Mouse (Mus musculus) layer of hippocampus, postnatal 14 days (tissue): ENCODE results near the gene Selenbp1. TPM values are rescaled to one million over a fixed set of nuclear protein-coding genes. Genes with fewer than 3 reads are reported as not detected.
"Not testable (repeated sequence)": the region's sequence is repeated elsewhere in the genome, so short reads cannot be mapped to it uniquely, and the experiment has no call there.

Experiments used
- DNase-seq, 2 experiments: peaks; one replicate each; pipeline ENCODE4 v3.0.0; 2021 to 2022; ENCODE audit warnings: low spot score in 2 of 2, mixed read lengths in 1 of 2
- total RNA-seq, 2 experiments: library from RNA; stranded (reverse); gene quantifications; 2 replicates each; pipeline ENCODE4 v1.2.3; 2021

Selenbp1 gene
- total RNA-seq, 2 experiments from 2014 or later = 7.2 to 7.6 TPM

DNA sequence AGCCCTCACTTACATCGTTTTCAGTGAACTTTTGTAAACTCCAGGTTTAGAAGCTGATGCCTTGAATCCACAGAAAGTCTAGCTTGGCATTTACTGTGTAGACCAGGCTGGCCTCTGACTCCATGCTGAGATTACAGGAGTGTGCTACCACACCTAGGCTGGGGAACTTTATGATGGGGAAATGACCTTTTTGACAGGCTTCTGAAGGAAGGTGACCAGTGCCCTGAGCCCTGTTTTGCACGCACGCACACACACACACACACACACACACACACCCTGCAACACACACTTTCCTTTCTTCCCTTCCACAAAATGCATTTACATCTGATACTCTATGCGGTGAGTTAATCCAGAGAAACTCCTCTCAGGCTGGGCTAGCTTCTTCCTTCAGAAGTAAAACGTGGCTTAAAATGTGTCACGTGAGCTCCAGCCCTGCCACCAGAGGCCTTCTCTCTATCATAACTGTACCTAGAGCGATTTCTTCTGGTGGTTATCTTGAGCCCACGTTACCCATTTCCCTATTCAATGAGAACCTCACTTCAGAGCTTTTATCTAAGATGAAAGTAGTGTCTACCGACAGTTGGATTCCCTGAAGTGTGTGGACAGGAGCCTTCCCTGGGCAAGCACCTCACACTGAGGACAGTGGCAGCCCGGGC is 1.3 kb upstream of the Selenbp1 start:
- not testable (repeated sequence) for DNase-seq

DNA sequence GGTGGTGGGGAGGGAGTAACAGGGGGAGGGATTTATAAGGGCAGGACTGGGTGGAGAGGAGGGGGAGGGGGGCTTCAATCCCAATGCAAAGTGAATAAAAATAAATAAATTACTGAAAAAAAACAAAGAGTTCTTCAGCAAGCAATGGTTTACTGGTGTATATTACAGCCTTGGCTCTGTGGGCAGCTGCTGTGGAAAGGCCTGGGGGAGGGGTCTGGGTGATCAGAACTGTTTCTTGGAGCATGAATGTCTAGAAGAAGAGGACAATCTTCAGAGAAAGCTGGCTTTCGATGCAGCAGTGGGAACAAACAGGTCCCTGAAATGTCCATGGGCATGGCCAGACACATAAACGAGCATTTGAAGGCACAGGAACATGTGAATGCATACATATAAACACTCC is 577 bp upstream of the Selenbp1 start:
- not testable (repeated sequence) for DNase-seq

DNA sequence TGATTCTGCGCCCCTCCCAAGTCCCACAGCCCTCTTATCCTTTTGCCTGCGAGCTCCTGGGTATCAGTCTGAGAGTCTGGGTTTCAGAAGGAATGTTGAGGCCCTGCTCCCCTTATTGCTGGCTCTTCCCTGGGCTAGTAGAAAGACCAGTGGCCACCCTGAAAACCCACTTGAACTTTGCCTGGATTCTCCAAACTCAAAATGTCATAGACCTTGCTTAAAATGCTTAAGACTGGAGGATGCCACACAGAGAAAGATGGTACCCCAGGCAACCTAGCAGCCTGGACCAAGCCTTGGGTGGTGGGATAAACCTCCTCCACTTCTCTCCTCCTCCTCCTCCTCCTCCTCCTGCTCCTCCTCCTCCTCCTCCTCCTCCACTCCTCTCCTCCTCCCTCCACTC is 748 bp downstream of the Selenbp1 start:
- DNase-seq = not testable (repeated sequence)

DNA sequence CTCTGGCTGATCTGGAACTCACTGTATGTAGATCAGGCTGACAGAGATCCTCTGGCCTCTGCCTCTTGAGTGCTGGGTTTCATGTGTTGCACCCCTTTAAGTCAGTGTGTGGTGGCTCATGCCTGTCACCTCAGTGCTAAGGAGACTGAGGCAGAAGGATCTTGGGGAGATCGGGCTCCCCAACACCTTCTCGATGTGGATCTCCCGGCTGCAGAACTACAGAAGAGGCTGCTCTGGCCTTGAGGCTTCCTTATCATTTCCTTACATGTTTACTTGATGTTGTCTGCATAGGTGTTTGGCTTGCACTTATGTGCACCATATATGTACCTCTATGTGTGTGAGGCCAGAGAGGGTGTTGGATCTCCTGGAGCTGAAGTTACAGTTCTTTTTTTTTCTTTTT is 1.7 kb downstream of the Selenbp1 start:
- not testable (repeated sequence) for DNase-seq

DNA sequence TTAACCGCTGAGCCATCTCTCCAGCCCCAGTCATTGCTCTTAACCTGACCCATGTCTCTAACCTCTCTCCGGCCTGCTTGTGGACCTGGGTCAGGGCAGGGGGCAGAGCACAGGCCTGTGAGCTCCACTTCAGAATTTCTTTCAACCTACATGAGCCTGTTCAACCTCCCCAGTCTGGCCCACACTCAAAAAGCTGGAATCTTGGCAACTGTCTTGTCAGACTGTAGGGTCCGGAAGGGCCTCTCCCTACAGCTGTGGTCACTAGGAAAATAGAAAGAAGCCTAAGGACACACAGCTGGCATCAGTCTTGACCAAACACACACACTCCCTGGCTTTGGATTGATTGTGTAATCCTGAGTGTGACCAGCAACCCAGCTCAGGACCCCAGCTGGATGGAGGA is 2.5 kb downstream of the Selenbp1 start:
- not testable (repeated sequence) for DNase-seq

DNA sequence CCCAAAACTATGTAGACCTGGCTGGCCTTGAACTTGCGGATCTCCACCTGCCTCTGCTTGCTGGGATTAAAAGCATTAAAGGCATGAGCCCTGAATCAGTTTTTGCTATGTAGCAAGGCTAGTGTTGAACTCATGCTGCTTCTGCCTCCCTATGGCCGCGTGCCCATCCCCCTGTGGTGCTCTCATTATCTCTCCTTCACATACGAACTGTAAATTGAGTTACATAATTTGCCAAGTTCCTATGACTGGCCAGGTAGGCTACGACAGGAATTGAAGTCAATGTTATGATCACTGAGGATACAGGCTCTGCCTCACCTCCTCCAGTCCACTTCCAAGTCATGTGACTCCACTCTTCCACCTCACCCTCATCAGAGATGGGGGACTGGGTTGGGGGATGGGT is 3.3 kb downstream of the Selenbp1 start:
- not testable (repeated sequence) for DNase-seq

DNA sequence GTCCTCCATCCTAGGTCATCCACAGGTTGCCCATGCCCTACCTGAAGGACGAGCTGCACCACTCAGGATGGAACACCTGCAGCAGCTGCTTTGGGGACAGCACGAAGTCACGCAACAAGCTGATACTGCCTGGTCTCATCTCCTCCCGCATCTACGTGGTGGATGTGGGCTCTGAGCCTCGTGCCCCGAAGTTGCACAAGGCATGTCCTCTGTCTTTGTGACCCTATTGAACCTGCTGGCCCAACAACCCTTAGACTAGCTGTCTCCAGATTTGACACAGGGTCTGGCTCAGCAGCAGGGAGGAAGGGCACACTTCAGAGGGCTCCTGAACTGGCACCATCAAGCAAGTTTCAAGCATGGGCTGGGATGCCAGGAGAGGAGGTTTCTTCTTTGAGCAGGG is 4.3 kb downstream of the Selenbp1 start:
- not testable (repeated sequence) for DNase-seq

DNA sequence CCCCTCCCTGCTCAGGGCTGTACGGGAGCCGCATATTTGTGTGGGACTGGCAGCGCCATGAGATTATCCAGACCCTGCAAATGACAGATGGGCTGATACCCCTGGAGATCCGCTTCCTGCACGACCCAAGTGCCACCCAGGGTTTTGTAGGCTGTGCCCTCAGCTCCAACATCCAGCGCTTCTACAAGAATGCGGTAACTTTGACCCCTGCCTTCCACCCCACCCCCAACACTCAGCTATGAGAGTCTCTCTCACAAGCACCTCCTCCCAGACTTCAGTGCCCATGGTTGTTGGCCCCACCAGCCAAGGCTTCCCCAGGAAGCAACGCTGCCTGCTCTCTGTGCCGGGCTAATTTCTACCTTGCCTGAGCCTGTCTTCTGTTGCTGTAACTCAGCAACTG is 7.2 kb downstream of the Selenbp1 start:
- DNase-seq = not testable (repeated sequence)

DNA sequence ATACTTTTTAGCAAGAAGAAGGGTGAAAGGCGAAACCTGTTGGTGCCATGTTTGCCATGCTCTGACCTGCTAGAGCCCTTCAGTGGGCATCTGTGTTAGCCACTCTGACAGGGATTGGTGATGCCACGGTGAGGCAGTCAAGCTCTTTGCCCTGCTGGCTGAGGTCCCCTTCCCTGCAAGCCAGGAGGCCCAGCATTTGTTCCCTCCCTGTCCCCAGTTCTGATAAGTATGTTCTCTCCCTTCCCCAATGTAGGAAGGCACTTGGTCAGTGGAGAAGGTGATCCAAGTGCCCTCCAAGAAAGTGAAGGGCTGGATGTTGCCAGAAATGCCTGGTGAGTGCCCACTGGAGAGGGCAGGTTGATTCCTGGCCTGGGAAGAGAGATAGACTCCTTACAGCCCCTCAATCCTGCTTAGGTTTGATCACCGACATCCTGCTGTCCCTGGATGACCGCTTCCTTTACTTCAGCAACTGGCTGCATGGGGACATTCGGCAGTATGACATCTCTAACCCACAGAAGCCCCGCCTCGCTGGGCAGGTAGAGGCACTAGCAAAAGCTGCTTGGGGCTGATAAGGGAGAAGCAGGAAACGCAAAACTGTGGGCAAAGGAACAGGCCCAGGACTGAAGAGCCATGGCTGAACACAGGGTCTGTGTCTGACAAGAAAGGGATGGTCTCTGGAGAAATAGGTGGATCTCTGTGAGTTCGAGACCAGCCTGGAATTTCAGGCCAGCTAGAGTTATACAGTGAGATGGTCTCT is 9.5 kb downstream of the Selenbp1 start:
- DNase-seq = not testable (repeated sequence)

DNA sequence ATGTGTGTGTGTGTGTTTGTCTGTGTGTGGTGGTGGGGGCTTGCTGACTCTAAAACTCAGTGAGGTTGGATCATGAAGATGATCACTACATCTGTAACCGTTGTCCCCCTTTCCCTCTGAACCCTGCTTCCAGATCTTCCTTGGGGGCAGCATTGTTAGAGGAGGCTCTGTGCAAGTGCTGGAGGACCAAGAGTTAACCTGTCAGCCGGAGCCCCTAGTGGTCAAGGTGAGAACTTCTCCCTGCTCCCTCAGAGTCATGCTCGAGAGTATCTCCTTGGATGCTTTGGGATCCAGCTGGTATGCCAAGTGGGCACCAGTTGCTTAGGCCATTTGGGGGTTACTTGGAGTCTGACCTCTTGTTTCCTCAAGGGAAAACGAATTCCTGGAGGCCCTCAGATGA is 10.8 kb downstream of the Selenbp1 start:
- DNase-seq = not testable (repeated sequence)

DNA sequence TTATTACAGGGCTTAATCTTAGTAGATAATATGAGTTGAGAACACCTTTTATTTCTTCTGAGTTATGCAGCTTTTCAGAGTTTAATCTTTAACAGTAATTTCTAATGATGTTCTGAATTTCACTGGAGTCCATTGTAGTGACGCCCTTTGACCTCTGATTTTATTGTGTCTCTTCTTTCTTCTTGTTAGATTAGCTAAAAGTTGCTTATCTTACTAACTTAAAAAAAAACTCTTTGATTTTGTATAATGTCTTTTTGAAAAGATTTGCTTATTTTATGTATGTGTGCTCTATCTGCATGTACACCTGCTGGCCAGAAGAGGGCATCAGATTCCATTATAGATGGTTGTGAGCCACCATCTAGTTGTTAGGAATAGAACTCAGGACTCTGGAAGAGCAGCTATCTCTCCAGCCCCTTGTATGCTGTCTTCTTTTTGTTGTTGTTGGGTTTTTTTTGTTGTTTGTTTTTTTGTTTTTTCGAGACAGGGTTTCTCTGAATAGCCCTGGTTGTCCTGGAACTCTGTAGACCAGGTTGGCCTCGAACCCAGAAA is 15.3 kb downstream of the Selenbp1 start:
- DNase-seq = no peak

DNA sequence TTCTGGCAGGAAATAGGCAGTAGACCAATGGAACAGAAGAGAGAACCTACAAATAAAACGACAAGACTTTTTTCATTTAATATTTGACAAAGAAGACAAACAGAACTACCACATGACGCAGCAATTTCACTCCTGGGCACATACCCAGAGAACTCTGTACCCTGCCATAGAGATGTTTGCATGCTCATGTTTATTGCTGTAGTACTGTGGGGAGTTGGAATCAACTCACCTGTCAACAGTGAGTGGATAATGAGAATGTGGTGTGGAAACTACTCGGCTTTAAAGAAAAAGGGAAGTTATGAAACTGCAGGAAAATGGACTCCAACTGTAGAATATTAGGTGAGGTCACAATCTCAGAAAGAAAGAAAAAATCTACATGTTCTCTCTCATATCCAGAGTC is 16.8 kb downstream of the Selenbp1 start:
- DNase-seq = no peak

DNA sequence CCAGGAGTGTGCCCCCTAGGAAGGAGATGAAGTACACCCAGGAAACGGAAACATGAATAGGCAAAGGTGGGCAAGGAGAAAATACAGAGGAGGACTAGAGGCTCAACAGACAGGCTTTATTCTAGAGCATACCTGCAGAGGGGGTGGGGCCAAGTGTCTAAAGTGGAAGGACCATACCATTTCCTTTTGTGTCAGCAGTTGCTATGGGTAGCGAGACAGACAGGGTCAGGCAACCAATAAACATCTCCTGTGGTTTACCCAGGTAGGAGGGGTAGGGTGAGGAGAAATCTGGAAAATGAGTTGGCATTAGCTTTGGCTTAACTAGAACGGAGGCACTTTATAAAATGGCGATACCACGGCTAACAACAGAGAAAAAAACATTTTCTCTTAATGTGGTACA is 19.9 kb downstream of the Selenbp1 start:
- no peak for DNase-seq

DNA sequence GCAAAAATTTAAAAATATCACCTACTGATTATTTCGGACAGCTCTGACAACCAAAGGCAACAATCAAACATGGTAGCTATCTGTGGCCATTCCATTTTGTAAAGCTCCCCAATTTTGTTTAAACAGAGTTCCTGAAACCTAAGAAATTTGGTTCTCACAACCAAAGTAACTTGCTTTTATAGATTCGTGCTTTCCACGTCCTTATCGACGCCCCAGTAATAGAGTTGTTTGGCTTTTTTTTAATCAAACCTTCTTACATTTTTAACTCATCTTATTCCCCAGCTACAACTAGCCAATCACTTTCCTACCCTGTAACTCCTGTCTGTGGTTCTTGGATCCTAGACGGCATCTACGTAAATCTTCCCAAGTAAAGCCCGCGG is 20.5 kb downstream of the Selenbp1 start:
- DNase-seq = no peak

DNA sequence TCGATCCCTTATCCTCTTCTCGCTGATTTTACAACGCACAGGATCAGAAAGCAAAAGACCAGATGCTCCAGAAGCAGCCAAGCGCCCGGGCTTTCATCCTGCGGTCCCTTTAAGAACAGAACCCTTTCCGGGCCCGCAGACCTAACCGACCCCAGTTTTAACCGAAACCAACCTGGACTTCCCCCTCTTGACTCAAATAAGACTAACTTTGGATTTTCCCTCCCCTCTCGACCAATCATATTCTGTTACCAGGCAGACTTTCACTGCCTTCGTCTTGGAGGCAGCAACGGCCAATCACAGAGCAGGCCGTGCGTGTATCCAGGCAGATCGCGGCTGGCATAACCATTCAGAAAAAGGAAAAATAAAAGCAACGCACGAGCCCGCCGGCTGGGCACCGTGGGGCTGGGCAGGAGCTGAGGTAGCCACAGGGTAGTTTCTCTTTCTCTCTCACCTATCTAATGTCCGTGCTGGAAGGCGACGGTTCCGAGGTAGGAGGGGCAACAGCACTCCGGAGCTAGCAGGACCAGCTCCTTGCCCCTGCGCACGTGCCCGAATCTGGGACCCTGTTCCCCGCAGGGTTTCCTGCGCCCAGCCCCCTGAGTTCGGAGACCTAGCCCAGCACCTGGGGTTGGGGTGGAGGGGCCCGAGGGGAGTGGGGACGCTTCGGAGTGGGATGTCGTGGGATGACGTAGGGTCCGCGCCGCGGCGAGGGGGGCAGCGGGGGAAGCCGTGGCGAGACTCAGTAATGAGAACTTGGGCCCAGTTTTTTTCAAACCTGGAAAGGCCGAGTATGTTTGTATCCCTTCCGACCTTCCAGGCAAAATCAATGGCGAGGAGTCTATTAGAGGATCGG is 21.1 kb downstream of the Selenbp1 start, which contains the start of gene Rfx5:
TSS of gene Rfx5 (plus strand) at position 312 of the 853 bp plus-strand sequence.
- DNase-seq = peak; percentile 91 to 97

DNA sequence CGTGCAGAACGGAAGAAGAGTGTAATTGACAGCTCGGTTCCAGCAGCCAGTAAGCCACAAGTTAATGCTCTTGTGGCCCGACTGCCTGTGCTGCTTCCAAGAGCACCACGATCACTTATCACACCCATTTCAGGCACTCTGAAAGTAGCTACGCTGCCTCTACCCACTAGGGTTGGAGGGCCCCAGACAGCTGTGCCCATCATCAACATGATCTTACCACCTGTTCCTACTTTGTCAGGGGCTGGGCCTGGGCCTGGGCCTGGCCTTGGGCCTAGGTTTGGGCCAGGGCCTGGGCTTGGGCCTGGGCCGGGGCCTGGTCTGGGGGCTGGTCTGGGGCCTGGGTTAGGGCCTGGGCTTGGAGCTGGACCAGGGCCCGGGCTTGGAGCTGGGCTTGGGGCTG is 25.4 kb downstream of the Selenbp1 start:
- DNase-seq = no peak

DNA sequence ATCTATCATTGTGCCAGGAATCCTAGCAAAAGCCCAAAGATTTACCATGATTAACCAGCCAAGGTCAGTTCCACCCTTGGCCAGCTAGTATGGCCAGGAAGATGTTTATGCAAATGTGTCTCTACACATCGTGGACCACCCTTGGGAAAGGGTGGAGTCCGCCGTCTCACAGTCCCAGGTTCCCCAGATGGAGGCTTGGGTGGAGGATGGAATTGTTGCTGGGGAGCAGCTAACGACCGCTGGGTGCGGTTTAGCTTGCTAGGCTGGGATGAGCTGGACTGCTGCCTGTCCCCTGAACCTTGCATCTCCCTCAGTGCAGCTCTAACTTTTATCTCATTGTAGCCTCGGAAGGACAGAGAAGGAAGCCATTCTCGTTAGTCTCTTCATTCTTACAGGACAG is 27.0 kb downstream of the Selenbp1 start:
- DNase-seq = no peak

DNA sequence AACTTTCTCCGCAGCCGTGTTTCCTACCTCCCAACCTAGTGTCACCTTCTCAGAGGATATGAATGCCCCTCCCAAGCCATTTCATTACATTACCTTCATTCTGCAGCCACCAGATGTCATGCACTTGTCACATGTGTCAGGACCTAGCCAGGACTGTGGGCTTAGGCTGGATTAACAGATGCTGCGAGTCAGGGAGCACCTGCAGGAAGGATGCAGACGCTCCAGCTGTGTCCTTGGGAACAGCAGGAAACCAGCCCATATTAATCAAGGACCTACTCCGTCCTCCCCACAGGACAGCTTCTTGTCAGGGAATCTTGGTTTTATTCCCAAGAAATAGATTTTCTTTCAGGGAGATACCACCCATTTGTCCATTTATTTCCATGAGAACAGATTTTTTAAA is 27.5 kb downstream of the Selenbp1 start:
- no peak for DNase-seq

DNA sequence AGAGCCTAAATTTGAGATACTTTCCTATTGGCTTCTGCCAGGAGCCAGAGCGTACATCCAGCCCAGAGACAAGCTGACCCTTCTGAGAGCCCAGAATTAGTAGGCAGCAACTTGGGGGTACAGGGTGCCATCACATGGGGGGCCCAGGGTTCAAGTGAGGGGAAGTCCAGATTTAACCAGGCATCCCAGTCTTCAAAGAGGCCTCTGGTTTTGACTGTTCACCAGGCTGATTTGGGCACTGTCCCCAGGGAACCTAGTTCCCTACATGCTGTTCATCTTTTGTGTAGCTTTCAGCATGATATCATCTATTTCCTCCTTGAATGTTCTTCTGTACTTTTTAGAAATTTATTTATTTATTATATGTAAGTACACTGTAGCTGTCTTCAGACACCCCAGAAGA is 32.1 kb downstream of the Selenbp1 start:
- DNase-seq = no peak

DNA sequence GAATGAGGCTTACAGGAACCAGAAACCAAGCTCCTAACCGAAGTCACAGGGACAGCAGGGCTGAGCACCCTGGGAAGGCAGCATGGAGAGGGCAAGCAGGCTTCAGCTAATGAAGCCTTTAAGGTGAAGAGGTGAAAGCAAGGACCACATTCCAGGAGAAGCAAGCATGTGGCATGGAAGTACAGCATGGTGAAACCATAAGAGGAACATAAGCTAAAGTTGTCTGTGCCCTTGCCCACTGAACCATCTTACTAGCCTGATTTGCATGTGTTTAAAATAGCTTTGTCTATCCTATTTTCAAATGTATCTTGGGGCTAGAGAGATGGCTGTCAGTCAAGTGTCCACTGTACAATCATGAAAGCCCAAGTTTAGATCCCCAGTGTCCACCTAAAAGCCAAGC is 33.0 kb downstream of the Selenbp1 start:
- DNase-seq = no peak

DNA sequence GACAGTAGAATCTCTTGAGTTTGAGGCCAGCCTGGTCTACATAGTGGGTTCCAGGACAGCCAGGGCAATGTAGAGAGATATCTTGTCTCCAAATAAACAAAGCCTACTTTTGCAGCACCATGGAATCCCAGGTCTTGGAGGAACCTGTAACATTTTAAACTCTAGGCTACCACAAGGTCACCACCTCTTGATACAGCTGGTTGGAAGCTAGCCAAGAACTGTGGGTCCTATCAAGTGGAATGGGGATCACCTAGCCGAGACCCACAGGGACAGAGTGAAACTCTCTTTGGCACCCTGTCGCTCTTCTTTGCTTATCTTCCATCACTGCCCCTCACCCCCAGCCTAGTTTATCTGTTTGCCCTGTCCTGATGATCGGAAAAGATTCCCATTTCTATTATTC is 39.7 kb downstream of the Selenbp1 start:
- no peak for DNase-seq

DNA sequence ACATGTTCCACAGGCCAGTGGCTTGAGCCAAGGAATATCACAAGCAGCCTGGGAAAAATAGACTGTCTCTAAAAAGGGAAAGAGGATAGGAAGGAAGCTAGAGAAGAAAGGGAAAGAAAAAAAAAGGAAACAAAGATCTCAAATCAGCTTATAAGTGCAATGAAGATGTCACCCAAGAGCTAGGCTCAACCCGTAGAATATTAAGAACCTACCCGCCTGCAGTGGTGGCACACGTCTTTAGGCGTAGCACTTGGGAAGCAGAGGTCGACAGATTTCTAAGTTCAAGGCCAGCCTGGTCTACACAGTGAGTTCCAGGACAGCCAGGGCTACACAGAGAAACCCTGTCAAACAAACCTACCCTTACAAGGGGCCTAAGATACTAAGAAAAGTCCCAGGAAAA is 40.8 kb downstream of the Selenbp1 start:
- no peak for DNase-seq
